Mouse (Mus musculus) embryonic facial prominence, embryonic 13.5 days (tissue): ENCODE measurements around the gene Galntl5. TPM values are rescaled to one million over a fixed set of nuclear protein-coding genes. Genes with fewer than 3 reads are reported as not detected.
"Not testable (repeated sequence)": the region's sequence is repeated elsewhere in the genome, so short reads cannot be mapped to it uniquely, and the experiment has no call there.

Source experiments
- ATAC-seq: fragments of 200-750 bp; cut with Nextera tagmentation; 2 replicates; pipeline ENCODE4 v1.8.0; 2017; ENCODE audit warnings: low read depth; ENCODE audit not compliant: insufficient number of reproducible peaks, insufficient read depth, low FRiP score, low TSS enrichment
- H3K27ac ChIP-seq: fragments of 300-500 bp; sonication (generic); 2 replicates; pipeline ENCODE4 v1.5.1; 2015; ENCODE audit warnings: moderate library complexity, mild to moderate bottlenecking, inconsistent platforms
- H3K27me3 ChIP-seq: fragments of 300-500 bp; sonication (generic); 2 replicates; pipeline ENCODE4 v1.6.1; 2015; ENCODE audit warnings: mild to moderate bottlenecking, inconsistent platforms
- H3K36me3 ChIP-seq: fragments of 300-500 bp; sonication (generic); 2 replicates; pipeline ENCODE4 v1.6.1; 2015; ENCODE audit warnings: mild to moderate bottlenecking, inconsistent platforms
- H3K4me1 ChIP-seq: fragments of 300-500 bp; sonication (generic); 2 replicates; pipeline ENCODE4 v1.6.1; 2015; ENCODE audit warnings: inconsistent platforms
- H3K4me2 ChIP-seq: fragments of 300-500 bp; sonication (generic); 2 replicates; pipeline ENCODE4 v1.6.1; 2015; ENCODE audit warnings: moderate library complexity, mild to moderate bottlenecking, inconsistent platforms
- H3K4me3 ChIP-seq: fragments of 300-500 bp; sonication (generic); 2 replicates; pipeline ENCODE4 v1.5.1; 2015; ENCODE audit warnings: mild to moderate bottlenecking, inconsistent platforms
- H3K9ac ChIP-seq: fragments of 300-500 bp; sonication (generic); 2 replicates; pipeline ENCODE4 v1.6.1; 2015; ENCODE audit warnings: mild to moderate bottlenecking, inconsistent platforms
- H3K9me3 ChIP-seq: fragments of 300-500 bp; sonication (generic); 2 replicates; pipeline ENCODE4 v1.6.1; 2016; ENCODE audit warnings: inconsistent platforms
- WGBS: fragments of 180-500 bp; shearing (Covaris S2); methylation state at CpG from one replicate; pipeline ENCODE4 v1.1.7; 2015; ENCODE audit warnings: mixed read lengths; 5-methylcytosine and 5-hydroxymethylcytosine counted together
- polyA plus RNA-seq: library from polyadenylated mRNA; unstranded; fragments of >200 nt; fragmentation: Nextera tagmentation; extraction: Ambion mirVana; gene quantifications from 2 replicates; pipeline ENCODE4 v1.2.1, GENCODE M21; 2015

Gene Galntl5
- polyA plus RNA-seq, 1 experiment from 2014 or later: not detected

GRCm38 (mm10) chr5:25211872-25212271 lies 30.6 kb downstream of the Galntl5 start:
- Histone ChIP-seq H3K36me3 (no peaks in the 10 kb centered on the region), H3K9me3 (no peaks in the 10 kb centered on the region), H3K9ac (no peak overlapping the region), H3K27me3 (no peaks in the 10 kb centered on the region), H3K4me3 (no peak overlapping the region), H3K4me2 (no peak overlapping the region), H3K4me1 (no peaks in the 10 kb centered on the region), H3K27ac (no peak overlapping the region)
- no peak for ATAC-seq
- WGBS: 72% methylated on average over 1 of the region's 1 CpGs

- not testable (repeated sequence) for H3K4me3 ChIP-seq, H3K4me1 ChIP-seq, H3K4me2 ChIP-seq, ATAC-seq, H3K9me3 ChIP-seq, H3K36me3 ChIP-seq, H3K27me3 ChIP-seq, H3K27ac ChIP-seq, H3K9ac ChIP-seq
These were observed 32.0 kb downstream of the Galntl5 start for GRCm38 (mm10) chr5:25213216-25213615.

- Histone ChIP-seq H3K4me1 (no peaks in the 10 kb centered on the region), H3K9me3 (no peaks in the 10 kb centered on the region), H3K36me3 (no peaks in the 10 kb centered on the region), H3K27me3 (no peaks in the 10 kb centered on the region), H3K4me2 (no peak overlapping the region), H3K9ac (no peak overlapping the region), H3K4me3 (no peak overlapping the region), H3K27ac (no peak overlapping the region)
- ATAC-seq: no peak
- 75% methylated on average over 6 of the region's 6 CpGs for WGBS
These were observed 33.7 kb downstream of the Galntl5 start for GRCm38 (mm10) chr5:25215006-25215405.

- no peaks in the 10 kb centered on the region for H3K27me3 ChIP-seq
- H3K9me3 ChIP-seq: no peaks in the 10 kb centered on the region
- no peaks in the 10 kb centered on the region for H3K36me3 ChIP-seq
- peak within 1 kb of the TSS; percentile 73 for H3K4me3 ChIP-seq
- no peak for ATAC-seq
- peak within 1 kb of the TSS; percentile 78 for H3K27ac ChIP-seq
- 81% methylated on average over 3 of the region's 3 CpGs for WGBS
- H3K9ac ChIP-seq: peak within 1 kb of the TSS; percentile 86
- peak within 1 kb of the TSS; percentile 66 for H3K4me2 ChIP-seq
- peaks cover 8% of the 10 kb centered on the region for H3K4me1 ChIP-seq
These were observed 40.3 kb downstream of the Galntl5 start, which contains the start of gene Galnt11 for GRCm38 (mm10) chr5:25221604-25222003. Gene Galnt11 (plus strand): TSS chr5:25221904.

- H3K4me3 ChIP-seq: peak within 1 kb of the TSS; percentile 73
- 4% methylated on average over 61 of the region's 72 CpGs for WGBS
These were observed 41.8 kb downstream of the Galntl5 start, which contains the start of gene E130116L18Rik for GRCm38 (mm10) chr5:25222752-25223702. Gene E130116L18Rik (minus strand): TSS chr5:25223153.

GRCm38 (mm10) chr5:25224377-25224776 lies 43.1 kb downstream of the Galntl5 start:
- H3K27me3 ChIP-seq, H3K9ac ChIP-seq, H3K4me1 ChIP-seq, H3K27ac ChIP-seq, H3K4me3 ChIP-seq, ATAC-seq, H3K9me3 ChIP-seq: not testable (repeated sequence)
- WGBS: 88% methylated on average over 1 of the region's 1 CpGs
- 0 out of 2 replicates have a peak, but pooled peaks cover 11% of the 10 kb centered on the region for H3K36me3 ChIP-seq
- 0 out of 2 replicates have a peak overlapping the region, but pooled peaks have one; percentile 66 for H3K4me2 ChIP-seq

More at GRCm38 (mm10) chr5:25222752-25223702, 41.8 kb downstream of the Galntl5 start, which contains the start of gene E130116L18Rik:
- Histone ChIP-seq H3K9ac (peak within 1 kb of the TSS; percentile 86), H3K4me1 (peaks cover 8% of the 10 kb centered on the region), H3K9me3 (no peaks in the 10 kb centered on the region), H3K27me3 (no peaks in the 10 kb centered on the region), H3K4me2 (peak within 1 kb of the TSS; percentile 66), H3K27ac (peak within 1 kb of the TSS; percentile 78), H3K36me3 (0 out of 2 replicates have a peak, but pooled peaks cover 5% of the 10 kb centered on the region)
- peak; percentile 87 for ATAC-seq

GRCm38 (mm10) chr5:25243101-25243500 lies 61.8 kb downstream of the Galntl5 start:
- Histone ChIP-seq H3K27ac (no peak overlapping the region), H3K4me1 (no peaks in the 10 kb centered on the region), H3K27me3 (no peaks in the 10 kb centered on the region), H3K36me3 (peaks cover 12% of the 10 kb centered on the region), H3K4me3 (no peak overlapping the region), H3K9ac (no peak overlapping the region), H3K4me2 (no peak overlapping the region), H3K9me3 (no peaks in the 10 kb centered on the region)
- 91% methylated on average over 6 of the region's 6 CpGs for WGBS
- ATAC-seq: no peak

GRCm38 (mm10) chr5:25245806-25246472 lies 64.7 kb downstream of the Galntl5 start:
- H3K4me1 ChIP-seq: no peaks in the 10 kb centered on the region
- no peak overlapping the region for H3K9ac ChIP-seq
- no peak overlapping the region for H3K27ac ChIP-seq
- H3K9me3 ChIP-seq: no peaks in the 10 kb centered on the region
- H3K4me2 ChIP-seq: no peak overlapping the region
- H3K36me3 ChIP-seq: peaks cover 25% of the 10 kb centered on the region
- no peak for ATAC-seq
- no peak overlapping the region for H3K4me3 ChIP-seq
- 89% methylated on average over 10 of the region's 10 CpGs for WGBS
- H3K27me3 ChIP-seq: no peaks in the 10 kb centered on the region

- no peaks in the 10 kb centered on the region for H3K27me3 ChIP-seq
- WGBS: 74% methylated on average over 1 of the region's 1 CpGs
- peaks cover 31% of the 10 kb centered on the region for H3K36me3 ChIP-seq
- H3K4me3 ChIP-seq: no peak overlapping the region
- H3K9ac ChIP-seq: no peak overlapping the region
- no peaks in the 10 kb centered on the region for H3K9me3 ChIP-seq
- no peak for ATAC-seq
- H3K4me1 ChIP-seq: no peaks in the 10 kb centered on the region
- no peak overlapping the region for H3K27ac ChIP-seq
- H3K4me2 ChIP-seq: no peak overlapping the region
These were observed 65.2 kb downstream of the Galntl5 start for GRCm38 (mm10) chr5:25246473-25246865.

- Histone ChIP-seq H3K9me3 (no peaks in the 10 kb centered on the region), H3K9ac (no peak overlapping the region), H3K4me3 (no peak overlapping the region), H3K27me3 (no peaks in the 10 kb centered on the region), H3K36me3 (peaks cover 36% of the 10 kb centered on the region), H3K4me2 (no peak overlapping the region), H3K4me1 (no peaks in the 10 kb centered on the region), H3K27ac (no peak overlapping the region)
- no peak for ATAC-seq
- 85% methylated on average over 3 of the region's 3 CpGs for WGBS
These were observed 65.8 kb downstream of the Galntl5 start for GRCm38 (mm10) chr5:25247036-25247435.

GRCm38 (mm10) chr5:25252423-25252822 lies 71.2 kb downstream of the Galntl5 start:
- H3K36me3 ChIP-seq: peaks cover 77% of the 10 kb centered on the region

More at GRCm38 (mm10) chr5:25252423-25252822, 71.2 kb downstream of the Galntl5 start:
- Histone ChIP-seq H3K27me3 (no peaks in the 10 kb centered on the region), H3K9me3 (no peaks in the 10 kb centered on the region), H3K4me1 (no peaks in the 10 kb centered on the region), H3K27ac (no peak overlapping the region), H3K9ac (no peak overlapping the region), H3K4me2 (no peak overlapping the region), H3K4me3 (no peak overlapping the region)
- WGBS: 84% methylated on average over 2 of the region's 2 CpGs
- no peak for ATAC-seq
